Mouse (Mus musculus): Measurements from ENCODE around the gene Slc4a2.

GRCm38 (mm10) chr5:24481647-24482046 is 58.0 kb downstream of the Slc4a2 start:
- TF ChIP-seq CTCF (IDR thresholded peaks at IDR 0.05; ENCODE audit: extremely low read depth, insufficient read length, insufficient replicate concordance, low read depth, low read length) (peak; percentile 73; the same call in 1 of the 2 replicates), POLR2A (IDR thresholded peaks at IDR 0.05; ENCODE audit: low read depth, low read length) (no peak)
